In genomic region chr3:9599738-9600410, GRCm38 (mm10) we compare ENCODE assay signal across 13 mouse cellular contexts. TPM values are rescaled to one million over a fixed set of nuclear protein-coding genes. Genes with fewer than 3 reads are reported as not detected.
DNase-seq lines count a peak whose midpoint lies in the region; ATAC-seq and TF ChIP-seq lines count a peak whose summit lies in the region.
"Had no signal": no experiment of that assay in that cellular context is flagged by ENCODE, and none has a peak within 500 bp of the region (broad histone marks: within the 10 kb centered on the region; RNA-seq: fewer than 3 reads in every experiment).

No protein-coding gene starts in this region.

- intact Hi-C loops in heart, postnatal 36 days (cut with DNase I), result loop anchor here (10.0 kb wide), 4 partner anchors 105 to 635 kb away; no protein-coding TSS in a partner anchor

- peak; percentile 23 for DNase-seq in heart, adult 18-20 months
- DNase-seq in heart, postnatal 36 days, result no peak
- DNase-seq in liver, embryonic 13.5 days, result no peak
- DNase-seq in liver, embryonic 11.5 days (ENCODE audit: low spot score), result no peak
- DNase-seq in kidney, adult 2 months, result peak; percentile 85
- no peak for DNase-seq in liver, postnatal 0 days
- DNase-seq in neural tube, embryonic 10.5 days (ENCODE audit: extremely low spot score, low spot score), result no peak
- DNase-seq in right cerebral cortex, postnatal 10 days (ENCODE audit: low spot score in 2 of 2), result no peak
- DNase-seq: B cell, adult 2 months; layer of hippocampus, adult 9-11 months; lung, adult 2 months; thymus, postnatal 4 days had no signal

- no peak overlapping the region for H3K27ac ChIP-seq in liver, embryonic 13.5 days
- H3K27ac ChIP-seq in liver, embryonic 11.5 days (ENCODE audit: low read depth, low read length), result no peak overlapping the region
- H3K27ac ChIP-seq in kidney, adult 2 months (ENCODE audit: insufficient read depth, low read depth, low read length), result peak overlapping the region; percentile 24
- 0 out of 2 replicates have a peak overlapping the region, but pooled peaks have one; percentile 39 for H3K27ac ChIP-seq in liver, postnatal 0 days (ENCODE audit: low read depth)

- no peak for TF ChIP-seq EP300 in liver, postnatal 0 days (IDR thresholded peaks at IDR 0.05; ENCODE audit: low read depth)

- H3K27me3 ChIP-seq in liver, embryonic 13.5 days, result no peaks in the 10 kb centered on the region
- no peaks in the 10 kb centered on the region for H3K27me3 ChIP-seq in liver, embryonic 11.5 days (replicated peaks; ENCODE audit: control insufficient read depth, insufficient read depth, low read length)
- no peaks in the 10 kb centered on the region for H3K27me3 ChIP-seq in kidney, adult 2 months (replicated peaks; ENCODE audit: control insufficient read depth, insufficient read depth, low read length)
- no peaks in the 10 kb centered on the region for H3K27me3 ChIP-seq in liver, postnatal 0 days (ENCODE audit: insufficient read depth, low read length)

- H3K4me1 ChIP-seq in liver, embryonic 13.5 days (replicated peaks), result peaks cover 36% of the 10 kb centered on the region
- peaks cover 10% of the 10 kb centered on the region for H3K4me1 ChIP-seq in liver, embryonic 11.5 days (replicated peaks; ENCODE audit: control insufficient read depth, insufficient read depth, low read length)
- H3K4me1 ChIP-seq in kidney, adult 2 months (ENCODE audit: control insufficient read depth, insufficient read depth, low read length), result peaks cover 30% of the 10 kb centered on the region
- peaks cover 12% of the 10 kb centered on the region for H3K4me1 ChIP-seq in liver, postnatal 0 days (ENCODE audit: insufficient read depth)

- H3K36me3 ChIP-seq in liver, embryonic 13.5 days, result no peaks in the 10 kb centered on the region
- no peaks in the 10 kb centered on the region for H3K36me3 ChIP-seq in liver, embryonic 11.5 days (ENCODE audit: control insufficient read depth, insufficient read depth, low read length)
- no peaks in the 10 kb centered on the region for H3K36me3 ChIP-seq in kidney, adult 2 months (ENCODE audit: control insufficient read depth, insufficient read depth, low read length)
- H3K36me3 ChIP-seq in liver, postnatal 0 days (replicated peaks; ENCODE audit: insufficient read depth, low read length), result no peaks in the 10 kb centered on the region

- H3K9me3 ChIP-seq in liver, embryonic 13.5 days (replicated peaks), result no peaks in the 10 kb centered on the region
- H3K9me3 ChIP-seq in liver, embryonic 11.5 days (ENCODE audit: control insufficient read depth, low read length), result no peaks in the 10 kb centered on the region
- no peaks in the 10 kb centered on the region for H3K9me3 ChIP-seq in liver, postnatal 0 days (ENCODE audit: low read length)

- no peak overlapping the region for H3K4me2 ChIP-seq in liver, embryonic 13.5 days
- H3K4me2 ChIP-seq in liver, embryonic 11.5 days, result no peak overlapping the region
- H3K4me2 ChIP-seq in liver, postnatal 0 days (ENCODE audit: low read depth, low read length), result no peak overlapping the region

- 75% methylated on average over 11 of the region's 11 CpGs for WGBS in liver, embryonic 13.5 days (ENCODE audit: insufficient replicate concordance)
- 84% methylated on average over 11 of the region's 11 CpGs for WGBS in liver, embryonic 11.5 days
- 58% methylated on average over 11 of the region's 11 CpGs for WGBS in kidney, adult 2 months
- WGBS in liver, postnatal 0 days (ENCODE audit: insufficient replicate concordance), result 62% methylated on average over 11 of the region's 11 CpGs

- H3K4me3 ChIP-seq in liver, embryonic 13.5 days (replicated peaks), result no peak overlapping the region
- H3K4me3 ChIP-seq in liver, embryonic 11.5 days (ENCODE audit: low read depth, low read length), result no peak overlapping the region
- no peak overlapping the region for H3K4me3 ChIP-seq in kidney, adult 2 months (ENCODE audit: insufficient read depth, low read depth, low read length)
- H3K4me3 ChIP-seq in liver, postnatal 0 days (ENCODE audit: low read depth, low read length), result no peak overlapping the region

- H3K9ac ChIP-seq in liver, embryonic 13.5 days, result no peak overlapping the region
- H3K9ac ChIP-seq in liver, embryonic 11.5 days (ENCODE audit: low read depth, low read length), result no peak overlapping the region
- H3K9ac ChIP-seq in liver, postnatal 0 days (replicated peaks), result no peak overlapping the region

- peak; percentile 43; the same call in 1 of the 2 replicates for ATAC-seq in liver, embryonic 13.5 days (ENCODE audit: low read depth)
- ATAC-seq in liver, embryonic 11.5 days (replicated peaks; ENCODE audit: low FRiP score), result no peak
- peak; percentile 60; the same call in 1 of the 2 replicates for ATAC-seq in liver, postnatal 0 days
- ATAC-seq: forebrain, embryonic 16.5 days had no signal

- TF ChIP-seq POLR2A in kidney, adult 2 months (IDR thresholded peaks at IDR 0.05; ENCODE audit: low read depth, low read length), result no peak

- TF ChIP-seq CTCF in kidney, adult 2 months (conservative IDR thresholded peaks at IDR 0.05; ENCODE audit: insufficient read depth, insufficient read length, low read depth, low read length), result no peak
- TF ChIP-seq CTCF in liver, postnatal 0 days (IDR thresholded peaks at IDR 0.05; ENCODE audit: low read depth), result no peak

RNA-seq across cellular contexts. Expression of gene Zfp704, which starts 10.0 kb away (rescaled TPM):
- total RNA-seq in heart, adult 18-20 months (2021), result 10 to 100 TPM; 14.6 to 15.4 TPM
- 10 to 100 TPM; 12.2 to 15.5 TPM for total RNA-seq in heart, postnatal 36 days (2021)
- polyA plus RNA-seq in liver, embryonic 13.5 days (2015; fragmentation: Nextera tagmentation; extraction: Ambion mirVana), result 0.98 and 1.2 TPM in 2 replicates
- 4.1 and 4.7 TPM in 2 replicates for polyA plus RNA-seq in liver, embryonic 11.5 days (2014; fragmentation: Nextera tagmentation; extraction: Ambion mirVana)
- polyA plus RNA-seq in kidney, adult 2 months (2012; rRNA removed), result 11.3 and 12.4 TPM in 2 replicates
- polyA plus RNA-seq in liver, postnatal 0 days (2015; fragmentation: Nextera tagmentation; extraction: Ambion mirVana), result 0.94 and 0.95 TPM in 2 replicates

Comparison
In these comparisons a context has a peak if more than half of its experiments do, and no peak if none do; other contexts are left out.
1. DNase-seq: peak in heart, adult 18-20 months (2 of 2) and kidney, adult 2 months (single experiment); none in heart, postnatal 36 days (0 of 2), liver, embryonic 13.5 days (single experiment), liver, embryonic 11.5 days (single experiment), liver, postnatal 0 days (single experiment), neural tube, embryonic 10.5 days (single experiment) and right cerebral cortex, postnatal 10 days (0 of 2).
2. H3K27ac ChIP-seq: peak in kidney, adult 2 months (single experiment) and liver, postnatal 0 days (single experiment); none in liver, embryonic 13.5 days (single experiment) and liver, embryonic 11.5 days (single experiment).